ENCODE assay signal across 8 mouse cellular contexts in genomic region chr5:100819568-100820480, GRCm38 (mm10). TPM values are rescaled to one million over a fixed set of nuclear protein-coding genes. Genes with fewer than 3 reads are reported as not detected.
DNase-seq lines count a peak whose midpoint lies in the region; ATAC-seq and TF ChIP-seq lines count a peak whose summit lies in the region.

No protein-coding gene starts in this region.

- WGBS in thymus, adult 2 months = 44% methylated on average over 16 of the region's 16 CpGs

- H3K36me3 ChIP-seq in thymus, adult 2 months (ENCODE audit: control insufficient read depth, insufficient read depth, low read length) = no peaks in the 10 kb centered on the region

- peak; percentile 19; the same call in 1 of the 2 replicates for ATAC-seq in megakaryocyte, adult 5-6 weeks (ENCODE audit: poor library complexity, severe bottlenecking)

- DNase-seq in thymus, adult 2 months = peak; percentile 30
- no peak for DNase-seq in thymus, postnatal 36 days
- peak; percentile 52 for DNase-seq in embryo, embryonic 10.5 days (ENCODE audit: low spot score)
- peak; percentile 59 for DNase-seq in induced T-regulatory cell, adult 2 months (ENCODE audit: low read depth)
- no peak for DNase-seq in urinary bladder, postnatal 14 days (ENCODE audit: low spot score)
- no peak for DNase-seq in right cerebral cortex, postnatal 25 days
- no peak for DNase-seq in MN1 (ENCODE audit: low spot score)

- peak overlapping the region; percentile 68; the same call in 1 of the 2 replicates for H3K27ac ChIP-seq in thymus, adult 2 months (ENCODE audit: control insufficient read depth, insufficient read depth, low read length)

- no peak for TF ChIP-seq POLR2A in thymus, adult 2 months (IDR thresholded peaks at IDR 0.05; ENCODE audit: control insufficient read depth, extremely low read depth, insufficient read depth, low read length, poor library complexity)

- TF ChIP-seq CTCF in thymus, adult 2 months (IDR thresholded peaks at IDR 0.05; ENCODE audit: borderline replicate concordance, control insufficient read depth, extremely low read depth, insufficient read depth, low read length, poor library complexity) = no peak

- no peaks in the 10 kb centered on the region for H3K27me3 ChIP-seq in thymus, adult 2 months (ENCODE audit: control insufficient read depth, insufficient read depth, low read length)

- peaks cover 3% of the 10 kb centered on the region; the same call in 1 of the 2 replicates for H3K4me1 ChIP-seq in thymus, adult 2 months (replicated peaks; ENCODE audit: control insufficient read depth, insufficient read depth, low read length)

- peak overlapping the region; percentile 78 for H3K4me3 ChIP-seq in thymus, adult 2 months (ENCODE audit: control insufficient read depth, insufficient read depth, low read length)

RNA-seq across cellular contexts. Expression of gene Abraxas1, which starts 0.9 kb away (rescaled TPM):
- polyA plus RNA-seq in thymus, adult 2 months (2012; rRNA removed) = 7.9 and 9.4 TPM in 2 replicates
- 5.9 and 12.7 TPM in 2 replicates for total RNA-seq in megakaryocyte, adult 5-6 weeks (2015)
- 15.0 and 16.3 TPM in 2 replicates for total RNA-seq in megakaryocyte, adult 5-6 weeks (2017)

RNA-seq across cellular contexts. Expression of gene Mrps18c, which starts 21.4 kb away (rescaled TPM):
- polyA plus RNA-seq in thymus, adult 2 months (2012; rRNA removed) = 19.4 and 21.0 TPM in 2 replicates
- 91.5 and 114 TPM in 2 replicates for total RNA-seq in megakaryocyte, adult 5-6 weeks (2015)
- total RNA-seq in megakaryocyte, adult 5-6 weeks (2017) = 113 and 148 TPM in 2 replicates

RNA-seq across cellular contexts. Expression of gene Helq, which starts 21.4 kb away (rescaled TPM):
- 13.7 and 15.6 TPM in 2 replicates for polyA plus RNA-seq in thymus, adult 2 months (2012; rRNA removed)
- 11.8 and 20.5 TPM in 2 replicates for total RNA-seq in megakaryocyte, adult 5-6 weeks (2015)
- 7.5 and 11.7 TPM in 2 replicates for total RNA-seq in megakaryocyte, adult 5-6 weeks (2017)

RNA-seq across cellular contexts. Expression of gene Gpat3, which starts 25.7 kb away (rescaled TPM):
- polyA plus RNA-seq in thymus, adult 2 months (2012; rRNA removed) = 1.6 and 1.9 TPM in 2 replicates
- total RNA-seq in megakaryocyte, adult 5-6 weeks (2015) = 3.1 and 3.2 TPM in 2 replicates
- 3.9 and 4.0 TPM in 2 replicates for total RNA-seq in megakaryocyte, adult 5-6 weeks (2017)

Comparison
In these comparisons a context has a peak if more than half of its experiments do, and no peak if none do; other contexts are left out.
1. DNase-seq: peak in thymus, adult 2 months (single experiment), embryo, embryonic 10.5 days (single experiment) and induced T-regulatory cell, adult 2 months (single experiment); none in thymus, postnatal 36 days (0 of 2), urinary bladder, postnatal 14 days (single experiment), right cerebral cortex, postnatal 25 days (single experiment) and MN1 (single experiment).